Mouse (Mus musculus) erythroblast, embryonic 14.5 days (primary cell): Measurements from ENCODE around the gene Ascc3.

Source experiments
- GATA1 ChIP-seq: IDR thresholded peaks from 2 replicates; pipeline ENCODE4 v1.6.1; 2012; ENCODE audit warnings: low read length, inconsistent platforms, mixed read lengths
- TAL1 ChIP-seq: IDR thresholded peaks from 3 replicates; pipeline ENCODE4 v1.6.1; 2012; ENCODE audit warnings: low read length, inconsistent platforms, mixed read lengths

DNA sequence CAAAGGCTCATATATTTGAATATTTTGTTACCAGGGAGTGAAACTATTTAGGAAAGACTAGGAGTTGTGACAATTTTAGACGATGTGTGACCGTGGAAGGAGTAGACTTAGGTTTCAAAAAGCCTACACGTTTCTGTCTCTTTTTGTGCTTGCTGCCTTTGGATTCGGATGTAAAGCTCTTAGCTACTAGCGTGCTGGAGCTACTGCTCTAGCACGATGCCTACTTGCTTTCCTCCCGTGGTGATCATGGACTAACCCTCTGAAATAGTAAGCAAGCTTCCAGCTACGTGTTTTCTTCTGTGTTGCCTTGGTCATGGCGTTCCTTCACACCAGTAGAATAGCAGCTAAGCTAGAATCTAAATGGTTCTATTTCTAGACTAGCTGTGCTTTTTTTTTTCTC lies 21.4 kb downstream of the Ascc3 start:
- TF ChIP-seq GATA1 (no peak), TAL1 (no peak)
